Mouse (Mus musculus): ENCODE measurements at regions not wholly inside any gene's neighbourhood (a gene's known extent, or its start where the extent isn't known, plus 50 kb on each side); places are given as distances from the start of the nearest gene placed in this dataset.

DNA sequence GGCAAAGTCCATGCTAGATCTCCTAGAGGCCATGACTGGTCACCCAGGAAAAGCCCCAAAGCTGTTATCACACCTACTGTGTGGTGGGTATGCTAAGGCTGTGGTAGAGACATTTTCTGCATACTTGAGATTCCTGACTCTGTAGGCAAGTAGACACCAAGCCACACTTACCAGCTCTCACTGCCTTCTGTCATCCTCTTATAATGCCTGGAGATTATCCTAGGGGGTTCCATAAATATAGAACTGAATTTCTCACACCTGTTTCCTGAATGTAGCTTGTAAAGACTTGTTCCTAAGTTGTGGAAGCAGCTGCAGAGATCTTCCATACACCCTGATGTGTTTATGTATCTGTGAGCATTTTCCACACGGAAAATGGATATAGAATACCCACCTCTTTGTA is 139.1 kb downstream of the Fam169b start:
- TF ChIP-seq POLR2A (IDR thresholded peaks at IDR 0.05; ENCODE audit: insufficient read depth, low read length) (no peak), EP300 (IDR thresholded peaks at IDR 0.05; ENCODE audit: insufficient read depth, low read depth, low read length) (no peak), CTCF (IDR thresholded peaks at IDR 0.05; ENCODE audit: low read depth, low read length) (no peak)

All from ES-Bruce4 (cell line).